Mouse (Mus musculus) adrenal gland, postnatal 10 days (tissue): ENCODE measurements at regions not wholly inside any gene's neighbourhood (a gene's known extent, or its start where the extent isn't known, plus 50 kb on each side); places are given as distances from the start of the nearest gene placed in this dataset.

Experiments
- DNase-seq: peaks from one replicate; pipeline ENCODE4 v3.0.0; 2021; ENCODE audit warnings: mixed read lengths

- no peak for DNase-seq
Observed at GRCm38 (mm10) chr1:24832246-24832645, 153.8 kb downstream of the Lmbrd1 start.

- DNase-seq = no peak
Observed at GRCm38 (mm10) chr1:24866877-24867276, 188.4 kb downstream of the Lmbrd1 start.

- no peak for DNase-seq
Observed at GRCm38 (mm10) chr1:24869772-24870171, 191.3 kb downstream of the Lmbrd1 start.

- no peak for DNase-seq
Observed at GRCm38 (mm10) chr1:24870685-24871417, 192.4 kb downstream of the Lmbrd1 start.

- DNase-seq = no peak
Observed at GRCm38 (mm10) chr1:24877014-24877413, 198.6 kb downstream of the Lmbrd1 start.

- no peak for DNase-seq
Observed at GRCm38 (mm10) chr1:24883638-24884037, 205.2 kb downstream of the Lmbrd1 start.

- DNase-seq = peak; percentile 58
Observed at GRCm38 (mm10) chr1:24901278-24901677, 222.8 kb downstream of the Lmbrd1 start.

GRCm38 (mm10) chr1:24938303-24939263, 260.2 kb downstream of the Lmbrd1 start:
- no peak for DNase-seq

GRCm38 (mm10) chr1:24942757-24943296, 264.4 kb downstream of the Lmbrd1 start:
- no peak for DNase-seq

GRCm38 (mm10) chr1:24943451-24943850, 265.0 kb downstream of the Lmbrd1 start:
- no peak for DNase-seq

- DNase-seq = no peak
Observed at GRCm38 (mm10) chr1:24972681-24973080, 294.3 kb downstream of the Lmbrd1 start.

- DNase-seq = no peak
Observed at GRCm38 (mm10) chr1:25008456-25009169, 330.2 kb downstream of the Lmbrd1 start.

GRCm38 (mm10) chr1:25012754-25013153, 334.3 kb downstream of the Lmbrd1 start:
- no peak for DNase-seq
